Mouse (Mus musculus): ENCODE measurements around the gene Tpo.

Gene Tpo

DNA sequence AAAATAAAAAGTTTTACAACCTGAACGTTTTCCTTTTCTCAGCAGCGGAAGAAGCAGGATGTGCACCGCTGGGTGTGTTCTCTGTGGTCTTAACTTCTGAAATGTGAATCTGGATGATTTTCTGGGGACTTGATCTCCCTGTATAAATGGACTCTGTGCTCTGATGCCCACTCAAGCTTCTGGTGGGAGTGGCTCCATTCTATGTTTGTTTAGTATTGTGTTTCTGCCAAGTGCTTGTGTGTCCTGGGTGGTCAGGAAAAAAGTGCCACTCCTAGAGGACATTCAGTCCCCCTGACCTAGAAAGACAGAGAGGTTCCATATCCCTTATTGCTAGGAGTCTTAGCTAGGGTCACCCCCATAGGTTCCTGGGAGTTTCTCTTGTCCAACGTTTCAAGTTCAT, at the start of gene Tpo:
Tpo (minus strand) TSS at position 101 of the 400 bp plus-strand sequence.
- DNase-seq = no peak

DNA sequence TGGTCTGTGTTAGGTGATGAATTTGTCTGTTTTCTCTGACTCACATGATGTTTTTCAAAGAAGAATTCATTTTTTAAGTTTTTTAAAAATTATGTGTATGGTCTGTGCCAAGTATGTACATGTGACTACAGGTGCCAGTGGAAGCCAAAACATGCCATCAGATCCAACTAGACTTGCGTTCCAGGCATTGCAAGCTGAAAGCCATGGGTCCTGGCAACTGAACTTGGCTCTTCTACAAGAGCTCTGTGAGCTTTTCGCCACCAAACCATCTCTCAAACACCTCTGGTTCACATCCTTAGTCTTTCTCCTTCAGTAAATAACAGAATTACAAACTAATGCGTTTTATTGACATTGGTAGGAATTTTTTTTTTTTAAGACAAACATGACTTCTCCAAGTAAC, 49.3 kb upstream of the Tpo start:
- no peak for DNase-seq

DNA sequence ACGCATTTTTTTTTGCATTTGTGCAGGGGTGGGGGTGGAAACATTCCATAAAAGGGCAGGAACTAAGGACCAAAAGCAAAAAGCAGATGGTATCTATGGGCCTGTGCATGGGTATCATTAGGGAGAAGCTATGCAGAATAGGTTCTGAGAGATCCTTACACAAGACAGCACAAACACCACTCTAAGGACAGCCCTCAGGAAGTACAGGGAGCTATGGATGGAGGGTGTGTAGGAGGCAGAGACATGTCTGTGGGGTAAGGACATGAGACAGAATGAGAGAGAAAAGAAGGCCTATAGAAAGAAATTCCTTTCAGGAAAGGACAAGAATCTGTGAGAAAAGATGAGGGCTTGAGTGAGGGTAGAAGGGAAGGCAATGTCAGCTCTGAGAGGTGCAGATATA, 47.2 kb upstream of the Tpo start:
- no peak for DNase-seq

- DNase-seq = no peak
Measured at GRCm38 (mm10) chr12:30177966-30178365, 45.5 kb upstream of the Tpo start.

- no peak for DNase-seq
Measured at GRCm38 (mm10) chr12:30177529-30177928, 45.1 kb upstream of the Tpo start.

DNA sequence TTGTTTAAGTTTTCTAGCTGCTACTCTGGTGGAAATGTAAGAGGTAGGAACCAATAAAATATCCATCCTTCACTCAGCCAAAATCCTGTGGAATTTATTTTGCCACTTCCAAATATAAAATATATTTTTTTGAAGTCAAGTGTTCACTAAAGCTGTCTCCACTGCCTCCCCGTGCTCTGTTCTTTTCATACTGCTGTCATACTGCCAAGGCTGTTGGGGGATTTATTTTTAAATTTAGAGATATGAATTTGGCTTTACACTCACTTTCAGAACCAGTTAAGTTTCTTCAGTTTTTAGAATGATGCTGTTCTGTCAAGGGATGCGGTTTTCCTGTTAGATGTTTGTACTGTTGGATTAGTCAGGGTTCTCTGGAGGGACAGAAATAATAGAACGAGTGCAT, 36.1 kb upstream of the Tpo start:
- DNase-seq = no peak

- no peak for DNase-seq
Measured at GRCm38 (mm10) chr12:30164538-30164937, 32.1 kb upstream of the Tpo start.

DNA sequence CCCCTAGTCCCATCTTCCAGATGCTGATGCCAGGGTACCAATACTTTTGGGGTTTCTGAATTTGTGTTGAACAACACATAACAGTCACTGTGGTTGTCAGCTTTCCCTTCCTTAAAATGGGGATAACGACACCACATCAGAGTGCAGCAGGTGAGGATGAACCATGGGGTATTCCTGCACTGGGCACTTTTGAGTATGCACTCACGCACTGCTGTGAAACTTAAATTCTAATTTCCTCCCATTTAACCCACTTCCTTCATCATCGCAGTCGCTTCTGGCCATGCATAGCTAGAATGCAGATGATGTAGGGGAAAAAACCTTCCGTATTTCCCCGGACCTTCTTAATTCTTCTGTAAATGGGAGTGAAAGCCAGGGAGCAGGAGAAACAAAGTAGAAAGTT, 31.6 kb upstream of the Tpo start:
- DNase-seq = no peak

DNA sequence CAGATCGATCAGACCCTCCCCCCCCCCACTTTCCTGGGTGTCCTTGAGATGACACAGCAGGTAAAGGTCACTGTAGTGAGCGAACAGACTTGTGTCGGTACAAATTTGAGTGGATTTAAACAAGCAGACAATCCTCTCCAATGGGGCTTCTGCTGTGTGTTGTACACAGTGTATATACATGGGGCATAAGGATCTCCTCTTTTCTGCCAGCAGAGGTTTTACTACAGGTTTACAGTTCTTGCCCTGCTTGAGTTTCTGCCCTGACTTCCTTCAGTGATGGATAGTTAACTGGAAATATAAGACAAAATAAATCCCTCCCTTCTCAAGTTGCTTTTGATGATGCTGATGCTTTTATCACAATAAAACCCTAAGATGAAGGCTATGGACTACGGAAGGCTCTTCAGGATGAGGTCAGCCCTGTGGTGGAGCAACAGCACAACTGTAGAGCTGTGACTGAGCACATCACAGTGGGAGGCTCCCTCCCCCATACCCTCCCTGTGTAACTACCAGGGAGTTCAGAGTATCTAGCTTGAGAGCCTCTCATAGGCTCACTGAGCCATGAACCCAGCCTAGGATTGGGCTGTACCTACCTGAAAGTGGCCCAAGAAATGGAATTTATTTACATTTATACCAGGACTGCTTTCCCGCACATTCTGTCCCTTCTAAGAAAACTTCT, 29.4 kb upstream of the Tpo start:
- DNase-seq = no peak

GRCm38 (mm10) chr12:30160475-30160874, 28.1 kb upstream of the Tpo start:
- no peak for DNase-seq

- no peak for DNase-seq
Measured at GRCm38 (mm10) chr12:30159788-30160187, 27.4 kb upstream of the Tpo start.

- DNase-seq = no peak
Measured at GRCm38 (mm10) chr12:30154079-30154673, 21.8 kb upstream of the Tpo start.

DNA sequence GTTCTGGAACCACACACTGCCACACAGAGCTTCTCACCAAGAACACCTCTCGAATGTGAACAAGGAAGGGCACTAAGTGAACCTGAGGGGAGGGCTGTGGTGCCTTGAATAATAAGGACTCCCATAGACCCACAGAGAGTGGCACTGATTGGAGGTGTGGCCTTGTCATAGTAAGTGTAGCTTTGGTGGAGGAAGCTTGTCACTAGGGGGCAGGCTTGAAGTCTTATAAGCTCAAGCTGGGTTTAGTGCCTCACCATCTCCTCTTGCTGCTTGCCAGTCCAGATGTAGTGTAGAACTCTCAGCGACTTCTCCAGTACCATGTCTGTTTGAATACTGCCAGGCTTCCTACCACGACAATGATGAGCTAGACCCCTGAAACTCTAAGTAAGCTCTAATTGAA, 9.7 kb upstream of the Tpo start:
- DNase-seq = no peak

DNA sequence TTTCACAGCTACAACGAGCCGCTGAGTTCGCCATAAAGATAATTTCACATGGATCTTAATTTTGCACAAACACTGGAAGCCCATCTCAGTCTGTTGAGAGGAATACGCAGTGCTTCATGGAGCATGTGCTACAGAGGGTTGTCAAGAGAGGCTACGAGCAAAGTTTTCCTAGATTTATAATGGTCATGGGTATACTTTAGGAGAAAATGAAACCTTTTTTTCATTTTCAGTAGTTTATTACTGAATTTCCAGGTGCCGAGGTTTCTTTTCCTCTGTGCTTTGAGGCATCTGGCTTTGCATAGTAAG, 3.1 kb downstream of the Tpo start:
- DNase-seq = no peak

DNA sequence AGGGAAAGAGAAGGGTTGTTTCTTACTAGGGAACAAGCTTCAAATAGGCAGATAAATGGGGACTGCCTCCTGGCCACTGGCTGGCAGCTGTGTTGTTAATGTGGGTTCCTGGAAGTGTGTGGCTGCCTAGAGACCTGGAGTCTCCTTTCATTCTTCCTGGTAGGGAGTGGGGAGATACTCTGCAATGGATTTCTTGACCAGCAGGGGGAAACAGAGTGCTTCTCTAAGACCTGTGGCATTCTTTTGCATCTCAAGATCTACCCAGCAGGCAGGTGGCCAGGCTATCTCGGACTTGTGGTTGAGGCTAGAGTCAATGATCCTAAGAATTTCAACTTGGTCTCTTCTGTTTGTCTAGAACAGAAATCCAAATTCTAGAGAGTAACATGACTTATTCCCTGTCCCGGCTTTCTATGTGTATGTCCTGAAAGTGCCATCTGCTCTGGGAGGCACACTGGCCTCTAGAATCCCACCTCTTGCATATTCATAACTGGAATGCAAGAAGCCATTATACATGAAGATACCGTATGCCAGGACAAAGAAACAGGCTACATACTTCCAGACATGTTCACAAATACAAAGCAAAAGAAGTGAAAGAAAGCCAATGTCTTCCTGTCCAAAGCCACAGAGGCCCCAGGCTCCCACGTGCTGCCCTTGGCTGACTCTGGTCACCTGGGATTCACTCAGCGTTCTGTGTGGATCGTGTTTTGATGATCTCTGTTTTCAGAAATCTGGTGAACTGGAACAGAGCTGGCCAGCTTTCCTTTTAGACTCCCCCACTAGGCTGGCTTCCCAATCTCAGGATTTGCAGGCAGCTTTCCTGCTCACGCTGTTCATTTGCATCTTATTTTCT, 3.6 kb downstream of the Tpo start:
- DNase-seq = no peak

DNA sequence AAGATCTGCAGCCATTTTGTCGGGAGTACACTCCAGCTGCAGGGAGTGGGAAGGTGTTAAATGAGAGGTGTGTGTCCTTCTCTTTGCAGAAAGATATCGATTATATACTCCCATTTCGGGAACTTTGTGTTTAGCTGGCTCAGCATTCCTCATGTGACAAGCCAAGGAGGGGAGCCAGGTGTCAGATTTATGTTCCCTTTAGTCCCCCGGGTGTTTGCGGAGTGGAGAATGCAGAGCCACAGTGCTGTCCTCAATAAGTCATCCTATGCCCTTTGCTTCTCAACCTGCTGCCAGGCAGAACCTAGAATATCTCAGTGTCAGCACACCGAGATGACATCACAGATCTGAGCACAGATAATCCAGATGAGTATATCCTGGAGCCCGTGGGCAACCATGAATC, 10.1 kb downstream of the Tpo start:
- no peak for DNase-seq

- no peak for DNase-seq
Measured at GRCm38 (mm10) chr12:30112271-30112670, 20.2 kb downstream of the Tpo start.

DNA sequence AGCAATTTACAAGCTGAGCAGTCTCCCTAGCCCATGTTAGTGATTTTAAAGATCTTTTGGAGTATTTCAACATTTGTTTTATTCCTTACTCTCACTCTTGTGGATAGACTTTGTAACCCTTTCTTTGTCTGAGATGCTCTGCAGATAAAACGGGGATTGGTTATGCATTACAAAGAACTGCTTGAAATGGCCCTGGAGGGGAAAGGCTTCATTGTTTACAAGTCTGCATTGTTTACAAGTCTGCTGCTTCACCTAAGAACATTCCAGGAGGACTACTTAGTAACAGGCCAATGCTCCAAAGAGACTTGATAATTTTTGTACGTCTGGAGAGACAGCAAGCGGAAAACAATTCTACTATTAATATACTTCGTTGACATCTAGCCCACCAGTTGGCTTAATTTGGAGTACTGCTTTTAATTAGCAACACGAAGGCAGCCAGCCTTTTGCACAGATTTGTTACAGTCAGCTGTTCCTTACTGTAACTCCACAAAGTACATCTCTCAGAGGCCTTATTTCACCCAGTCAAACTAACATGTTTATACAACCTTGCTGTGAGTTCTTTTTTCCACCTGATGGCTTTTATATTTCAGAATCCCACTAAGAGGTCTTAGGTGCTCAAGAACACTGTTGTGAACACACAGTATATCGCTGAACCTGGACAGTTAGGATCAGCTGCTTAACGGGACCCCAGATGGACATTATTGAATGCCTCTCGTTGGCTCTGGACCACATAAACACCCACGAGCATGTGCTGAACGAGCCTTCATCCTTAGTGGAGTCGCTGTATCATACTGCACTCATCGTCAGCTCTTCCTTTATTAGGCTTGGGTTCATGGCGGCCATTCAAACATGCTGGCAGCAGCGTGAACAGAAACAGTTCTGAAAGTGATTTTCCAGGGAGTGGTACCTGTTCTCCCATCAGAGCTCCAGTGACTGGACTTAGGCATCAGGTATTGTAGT, 22.5 kb downstream of the Tpo start:
- no peak for DNase-seq

GRCm38 (mm10) chr12:30102891-30103565, 29.4 kb downstream of the Tpo start:
- DNase-seq = no peak

GRCm38 (mm10) chr12:30092081-30092480, 40.3 kb downstream of the Tpo start:
- DNase-seq = no peak

- DNase-seq = no peak
Measured at GRCm38 (mm10) chr12:30083971-30084370, 48.5 kb downstream of the Tpo start.

GRCm38 (mm10) chr12:30077056-30077455, 55.4 kb downstream of the Tpo start:
- no peak for DNase-seq

DNA sequence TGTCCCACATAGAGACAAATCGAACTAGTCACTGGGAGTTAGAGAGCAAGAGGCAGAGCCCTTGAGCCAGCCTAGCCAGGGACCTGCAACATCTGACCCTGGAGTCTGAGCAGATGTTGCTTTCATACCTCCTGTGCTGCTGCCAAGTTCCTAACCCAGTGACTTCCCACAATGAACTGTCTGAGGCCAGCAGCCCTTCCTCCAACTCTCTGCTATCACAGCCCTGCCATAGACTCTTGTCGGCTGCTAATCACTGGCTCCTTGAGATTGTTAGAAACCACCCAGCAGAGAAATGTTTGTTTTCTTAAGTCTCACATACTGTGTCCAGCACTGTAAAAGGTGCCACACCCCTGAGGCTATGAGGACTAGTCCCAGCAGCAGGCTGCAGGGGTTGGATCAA, 56.1 kb downstream of the Tpo start:
- DNase-seq = no peak

All from B cell, adult 2 months (primary cell).